Mouse (Mus musculus): ENCODE results near the gene Mthfr.

Mthfr gene

DNA sequence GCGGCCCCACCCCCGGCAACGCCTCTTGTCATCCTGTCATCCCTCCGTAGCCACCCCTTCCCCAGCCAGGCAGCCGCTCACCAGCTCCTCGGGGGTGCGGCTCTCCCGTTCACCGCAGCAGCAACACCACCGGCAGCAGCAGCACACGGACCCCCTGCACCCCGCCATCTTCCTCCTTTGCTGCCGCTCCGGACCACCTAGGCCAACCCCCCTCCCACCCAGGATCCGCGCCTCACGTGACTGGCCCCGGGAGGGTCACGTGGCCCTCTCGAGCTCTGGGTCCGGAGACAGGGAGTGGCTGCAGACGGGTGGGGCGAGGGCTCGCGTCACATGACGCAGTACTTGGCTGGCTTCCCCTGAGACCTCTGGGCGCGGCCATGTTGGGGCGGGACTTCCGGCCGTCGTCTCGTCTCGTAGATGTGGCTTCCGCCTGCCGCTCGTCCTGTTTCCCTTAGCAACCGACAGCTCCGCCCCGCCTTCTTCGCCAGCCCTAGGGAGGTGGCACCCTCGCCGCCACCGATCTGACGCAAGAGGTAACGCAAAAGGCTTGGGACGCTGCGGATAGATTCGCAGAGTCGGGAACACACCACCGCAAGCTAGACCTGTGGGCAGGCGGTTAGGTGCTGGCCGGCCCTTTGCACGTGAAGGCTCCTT lies at the start of gene Mthfr, which contains the start of gene Clcn6:
Gene Mthfr (plus strand): TSS at position 478 of the 654 bp plus-strand sequence.
Gene Clcn6 (minus strand): TSS at position 222 of the 654 bp plus-strand sequence.
- peak; percentile 100 for DNase-seq (ENCODE audit: low spot score)

DNA sequence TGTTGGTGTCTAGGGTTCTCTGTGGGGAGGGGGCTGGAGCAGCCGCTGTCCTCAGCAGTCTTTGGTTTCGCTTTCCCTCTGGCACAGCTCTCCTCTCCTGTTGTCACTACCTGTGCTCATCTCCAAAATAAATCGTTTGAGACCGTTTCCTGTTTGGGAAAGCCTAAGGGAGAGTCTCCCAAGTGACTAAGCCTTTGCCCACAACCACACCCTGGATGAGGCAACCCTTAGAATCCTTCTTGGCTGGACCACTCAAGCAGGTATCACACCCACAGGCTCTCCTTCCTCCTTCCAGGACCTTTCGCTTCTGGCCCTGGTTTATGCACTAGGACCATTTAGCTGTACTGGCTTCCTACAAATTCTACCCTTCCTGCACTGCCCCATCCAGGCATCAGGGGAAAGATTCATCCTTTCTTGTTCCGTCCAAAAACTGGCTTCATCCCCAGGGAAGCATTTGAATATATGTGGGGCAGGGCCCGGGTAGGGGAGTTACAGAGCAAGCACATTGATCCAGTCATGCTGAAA lies 45.2 kb upstream of the Mthfr start:
- peak; percentile 25 for DNase-seq (ENCODE audit: low spot score)

DNA sequence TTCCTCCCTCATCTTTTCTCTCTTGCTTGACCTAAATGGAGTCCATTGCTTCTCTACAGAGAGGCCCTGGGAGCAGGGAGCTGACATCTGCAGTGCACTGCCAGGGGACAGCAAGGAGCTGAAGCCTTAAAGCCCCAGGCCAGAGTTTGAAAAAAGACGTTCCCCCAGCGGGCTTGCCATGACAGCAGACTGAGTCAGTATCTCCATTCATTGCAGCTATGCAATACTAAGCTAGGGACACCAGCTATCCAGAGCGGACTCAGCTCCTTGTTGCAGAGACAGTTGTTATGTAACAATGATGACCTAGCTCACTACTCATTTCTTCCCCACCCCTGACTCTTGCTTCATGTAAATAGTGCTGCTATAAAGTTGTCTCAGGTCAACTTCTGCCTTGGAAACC lies 43.6 kb upstream of the Mthfr start:
- DNase-seq (ENCODE audit: low spot score) = no peak

DNA sequence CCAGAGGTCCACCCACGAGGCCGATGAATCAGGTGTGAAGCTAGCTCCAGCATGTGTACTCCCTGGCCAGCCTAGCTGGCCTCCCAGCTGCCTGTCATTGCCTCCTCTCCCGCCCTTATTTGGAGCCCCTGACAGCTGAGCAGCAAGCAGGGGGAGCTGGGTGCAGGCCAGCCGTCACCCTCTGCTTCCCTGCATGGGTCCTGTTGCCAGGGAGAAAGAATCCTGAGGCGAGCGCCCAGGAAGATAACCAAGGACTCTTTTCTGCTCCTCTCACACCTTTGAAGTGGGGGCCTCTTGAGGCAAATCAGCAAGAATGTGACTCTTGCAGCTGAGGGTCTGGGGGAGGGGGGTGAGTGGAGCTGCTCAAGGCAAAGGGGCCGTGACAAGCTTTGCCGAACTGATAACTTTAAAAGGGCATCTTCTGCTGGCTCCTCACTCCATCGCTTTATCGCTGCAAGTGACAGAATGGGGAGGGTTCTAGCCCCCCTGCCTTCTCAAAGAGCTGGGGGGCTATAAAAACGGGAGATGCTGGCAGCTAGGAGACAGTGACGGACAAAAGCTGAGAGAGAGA lies 38.6 kb upstream of the Mthfr start, which contains the start of gene Nppa:
Gene Nppa (plus strand): TSS at position 521 of the 571 bp plus-strand sequence.
- no peak for DNase-seq (ENCODE audit: low spot score)

DNA sequence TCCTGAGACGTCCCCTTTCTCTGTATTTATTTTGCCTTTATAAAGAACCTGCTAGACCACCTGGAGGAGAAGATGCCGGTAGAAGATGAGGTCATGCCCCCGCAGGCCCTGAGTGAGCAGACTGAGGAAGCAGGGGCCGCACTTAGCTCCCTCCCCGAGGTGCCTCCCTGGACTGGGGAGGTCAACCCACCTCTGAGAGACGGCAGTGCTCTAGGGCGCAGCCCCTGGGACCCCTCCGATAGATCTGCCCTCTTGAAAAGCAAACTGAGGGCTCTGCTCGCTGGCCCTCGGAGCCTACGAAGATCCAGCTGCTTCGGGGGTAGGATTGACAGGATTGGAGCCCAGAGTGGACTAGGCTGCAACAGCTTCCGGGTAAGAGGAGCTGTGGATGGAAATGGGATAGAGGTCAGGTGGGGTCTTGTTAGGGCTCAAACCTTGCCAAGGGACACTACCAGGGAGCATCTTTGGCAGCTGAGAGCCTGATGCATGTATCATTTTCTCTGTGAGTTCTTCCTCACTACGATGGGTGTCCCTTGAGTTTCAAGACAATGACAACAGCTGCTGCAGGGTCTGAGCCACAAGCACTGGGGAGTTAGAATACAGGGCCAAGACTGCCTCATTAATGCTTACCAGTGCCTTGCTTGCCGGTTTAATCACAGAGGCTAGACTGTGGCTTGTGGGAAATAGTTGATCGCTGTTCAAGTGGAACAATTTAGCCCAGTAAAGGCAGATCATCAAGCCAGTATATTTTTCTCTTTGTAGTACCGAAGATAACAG lies 37.7 kb upstream of the Mthfr start:
- no peak for DNase-seq (ENCODE audit: low spot score)

DNA sequence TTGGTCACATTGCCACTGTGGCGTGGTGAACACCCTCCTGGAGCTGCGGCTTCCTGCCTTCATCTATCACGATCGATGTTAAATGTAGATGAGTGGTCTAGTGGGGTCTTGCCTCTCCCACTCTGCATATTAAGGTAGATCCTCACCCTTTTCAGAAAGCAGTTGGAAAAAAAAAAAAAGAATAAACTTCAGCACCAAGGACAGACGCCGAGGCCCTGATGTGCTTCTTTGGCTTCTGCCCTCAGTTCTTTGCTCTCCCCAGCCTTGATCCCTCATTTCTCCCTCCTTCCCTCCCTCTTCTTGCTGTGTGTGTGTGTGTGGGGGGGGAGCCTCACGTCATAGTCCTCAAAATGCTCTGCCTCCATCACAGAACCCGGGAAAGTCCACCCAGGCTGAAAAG lies 37.0 kb upstream of the Mthfr start:
- DNase-seq (ENCODE audit: low spot score) = no peak

DNA sequence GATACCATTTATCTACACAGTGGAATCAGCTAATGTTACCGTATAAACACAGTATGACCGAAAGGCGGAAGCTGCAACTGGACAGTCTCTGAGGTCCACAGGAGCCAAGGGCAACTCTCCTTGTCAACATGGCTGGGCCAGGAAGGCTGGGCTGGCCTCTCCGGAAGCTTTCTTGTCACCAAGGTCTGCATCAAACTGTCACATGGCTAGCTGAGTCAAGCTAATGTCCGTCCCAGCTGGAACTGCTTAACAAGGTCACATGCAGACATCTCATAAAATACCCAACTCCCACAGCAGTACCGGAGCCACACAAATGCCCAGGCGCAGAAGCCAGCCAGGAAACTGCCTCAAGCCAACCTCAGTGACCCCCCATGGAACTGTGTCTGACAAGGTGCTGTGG lies 34.5 kb upstream of the Mthfr start:
- DNase-seq (ENCODE audit: low spot score) = no peak

DNA sequence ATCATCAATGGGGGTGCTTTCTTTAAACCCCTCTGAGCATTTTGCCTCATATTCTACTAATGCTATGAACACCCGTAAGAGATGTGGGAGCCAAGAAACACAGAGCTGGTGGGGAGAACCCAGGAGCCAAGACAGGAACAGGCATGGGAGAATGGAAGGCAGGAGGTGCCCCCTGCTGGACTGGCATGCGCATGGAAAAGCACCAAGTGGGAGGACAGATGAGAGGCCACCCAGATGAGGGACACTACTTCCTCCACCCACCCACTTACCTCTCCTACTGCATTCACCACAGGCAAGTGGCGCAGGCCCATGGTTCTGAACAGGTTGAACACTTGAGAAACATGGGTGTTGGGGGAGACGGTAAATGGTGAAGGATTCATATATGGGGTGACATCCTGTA lies 30.5 kb upstream of the Mthfr start:
- DNase-seq (ENCODE audit: low spot score) = peak; percentile 60

DNA sequence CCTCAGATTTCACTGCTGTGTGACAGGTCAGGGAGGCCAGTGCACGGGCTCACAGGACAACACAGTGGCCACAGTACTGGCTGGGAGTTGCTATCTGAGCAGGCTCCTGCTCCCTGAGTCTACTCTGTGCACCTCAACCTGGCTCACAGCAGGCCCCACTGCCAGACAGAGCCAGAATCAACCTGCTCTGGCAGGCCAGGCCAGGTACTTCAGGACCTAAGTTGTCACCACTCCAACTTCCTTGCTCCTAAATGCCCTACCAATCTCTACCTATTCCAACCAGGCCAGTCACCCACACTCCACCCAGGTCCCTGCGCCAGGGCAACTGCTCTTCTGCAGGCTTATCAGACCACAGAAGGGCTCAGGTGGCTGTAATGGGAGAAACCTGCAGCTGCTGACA lies 29.2 kb upstream of the Mthfr start:
- DNase-seq (ENCODE audit: low spot score) = no peak

DNA sequence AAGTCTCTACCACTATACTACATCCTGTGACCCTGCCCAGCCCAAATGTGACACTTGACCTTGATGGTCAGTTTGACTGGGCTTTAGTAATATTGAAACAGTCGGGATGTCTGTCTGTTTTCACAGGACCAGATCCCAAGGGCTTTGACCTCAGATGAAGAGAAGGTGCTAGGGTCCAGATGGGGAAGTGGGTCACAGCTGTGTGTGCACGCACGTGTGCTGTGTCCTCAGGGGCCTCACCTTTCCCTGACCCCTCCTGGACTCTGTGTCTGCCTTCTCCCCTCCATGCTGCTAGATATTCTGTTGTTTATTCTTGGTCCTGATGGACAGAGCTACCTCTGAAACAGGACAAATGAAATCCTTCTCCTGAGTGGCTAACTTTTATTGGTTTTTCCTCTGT lies 27.5 kb upstream of the Mthfr start:
- no peak for DNase-seq (ENCODE audit: low spot score)

DNA sequence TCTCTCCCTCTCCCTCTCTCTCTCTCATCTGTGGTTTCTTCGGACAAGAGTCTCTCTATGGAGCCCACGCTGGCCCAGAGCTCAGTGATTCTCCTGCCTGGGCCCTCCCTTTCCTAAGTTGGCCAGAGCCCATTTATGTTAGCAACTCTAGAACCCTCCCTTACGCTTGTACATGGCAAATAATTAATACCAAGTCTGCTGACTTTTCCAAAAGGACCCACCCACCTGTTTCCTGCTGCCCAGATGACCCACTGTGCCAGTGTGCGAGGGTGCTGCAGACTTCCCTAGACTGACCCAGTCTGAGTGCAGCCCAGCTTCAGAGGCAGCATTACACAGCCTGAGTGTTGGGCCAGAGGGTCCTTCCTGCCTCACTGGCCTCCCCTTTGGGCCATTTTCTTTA lies 26.7 kb upstream of the Mthfr start:
- no peak for DNase-seq (ENCODE audit: low spot score)

DNA sequence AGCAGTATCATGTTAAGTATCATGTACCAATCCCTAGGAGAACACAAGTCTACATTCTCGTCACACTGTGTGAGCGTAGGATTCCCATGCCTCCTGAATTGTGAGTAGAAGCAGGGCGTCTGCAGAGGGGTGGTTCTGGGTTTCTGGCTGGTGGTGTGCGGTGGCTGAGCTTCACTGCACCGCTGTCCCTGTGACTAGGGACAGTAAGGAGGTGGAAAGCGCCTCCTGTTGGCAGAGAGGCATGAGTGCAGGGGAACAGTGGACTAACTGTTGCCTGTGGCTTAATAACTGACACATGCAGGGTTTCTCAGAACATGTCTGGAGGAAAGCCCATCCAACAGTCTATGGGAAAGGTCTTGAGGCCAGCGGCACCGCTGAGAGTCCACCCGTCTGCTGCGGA lies 23.5 kb upstream of the Mthfr start:
- DNase-seq (ENCODE audit: low spot score) = peak; percentile 26

DNA sequence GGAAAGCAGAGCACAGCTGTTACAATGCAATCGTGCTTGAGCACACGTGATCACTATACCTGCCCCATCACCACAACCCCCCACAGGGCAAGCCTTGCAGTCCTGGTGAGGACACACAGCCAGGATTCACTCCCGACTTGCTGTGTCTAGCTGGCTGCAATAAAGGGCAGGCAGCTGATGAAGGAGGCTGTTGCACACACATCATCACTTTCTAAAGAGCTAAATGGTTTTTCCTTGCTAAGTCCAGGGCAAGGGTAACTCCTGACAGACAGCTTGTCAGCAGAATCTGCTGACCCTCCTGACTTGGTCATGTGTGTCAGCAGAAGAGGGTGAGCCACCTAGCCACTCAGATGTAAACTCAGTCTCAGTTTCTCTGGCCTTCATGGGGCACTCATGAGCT lies 21.9 kb upstream of the Mthfr start:
- no peak for DNase-seq (ENCODE audit: low spot score)

DNA sequence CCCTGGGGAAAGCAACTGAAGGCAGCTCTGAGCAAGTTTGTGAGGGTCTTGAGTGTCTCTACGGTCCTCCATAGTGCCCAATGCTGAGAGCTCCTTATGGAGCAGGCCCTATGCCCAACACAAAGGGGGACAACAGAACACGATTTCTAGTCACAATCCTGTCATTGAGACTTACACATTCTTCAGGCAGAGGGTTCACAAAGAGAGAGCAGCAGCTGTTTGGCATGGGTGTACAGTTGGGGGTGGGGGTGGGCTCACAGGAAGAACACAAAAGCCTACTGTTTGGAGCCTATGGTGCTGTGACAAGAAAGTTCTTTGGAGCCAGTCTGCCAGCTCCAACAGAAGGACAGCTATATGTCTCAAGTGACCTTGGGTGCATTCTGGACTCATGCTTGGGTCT lies 20.5 kb upstream of the Mthfr start:
- DNase-seq (ENCODE audit: low spot score) = no peak

DNA sequence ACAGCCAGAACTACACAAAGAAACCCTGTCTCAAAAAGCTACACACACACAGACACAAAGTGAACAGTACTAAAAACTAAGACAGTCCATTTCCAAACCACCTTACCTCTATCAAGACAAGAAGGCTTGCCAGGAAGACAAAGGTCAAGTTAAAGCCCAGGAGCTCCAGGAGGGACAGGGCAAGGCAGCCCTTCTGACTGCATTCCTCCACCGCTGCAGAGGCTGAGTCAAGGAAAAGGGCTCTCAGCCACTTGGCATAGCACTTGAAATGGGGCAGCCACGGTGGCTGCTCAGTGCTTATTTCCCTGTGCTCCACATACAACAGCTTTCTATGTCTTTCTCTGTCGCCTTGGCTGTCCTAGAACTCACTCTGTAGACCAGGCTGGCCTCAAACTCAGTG lies 14.9 kb upstream of the Mthfr start:
- DNase-seq (ENCODE audit: low spot score) = no peak

DNA sequence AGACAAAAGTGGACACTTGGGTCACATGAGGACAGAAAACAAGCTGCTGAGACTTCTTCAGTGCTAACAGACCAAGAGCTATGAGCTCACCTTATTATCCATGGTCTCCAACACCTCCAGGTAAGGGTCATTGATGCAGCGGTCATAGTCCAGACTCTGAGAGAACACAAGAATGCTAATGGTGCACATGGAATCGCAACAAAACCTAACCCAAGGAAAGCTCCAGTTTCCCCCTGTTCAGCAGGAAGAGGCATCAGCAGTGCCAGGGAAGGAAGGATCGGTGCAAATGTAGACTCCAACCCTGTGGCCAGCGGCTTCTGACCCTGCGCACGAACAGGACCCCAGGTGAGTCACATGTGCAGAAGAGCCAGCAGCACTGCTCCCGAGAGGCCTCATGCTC lies 9.6 kb upstream of the Mthfr start:
- no peak for DNase-seq (ENCODE audit: low spot score)

DNA sequence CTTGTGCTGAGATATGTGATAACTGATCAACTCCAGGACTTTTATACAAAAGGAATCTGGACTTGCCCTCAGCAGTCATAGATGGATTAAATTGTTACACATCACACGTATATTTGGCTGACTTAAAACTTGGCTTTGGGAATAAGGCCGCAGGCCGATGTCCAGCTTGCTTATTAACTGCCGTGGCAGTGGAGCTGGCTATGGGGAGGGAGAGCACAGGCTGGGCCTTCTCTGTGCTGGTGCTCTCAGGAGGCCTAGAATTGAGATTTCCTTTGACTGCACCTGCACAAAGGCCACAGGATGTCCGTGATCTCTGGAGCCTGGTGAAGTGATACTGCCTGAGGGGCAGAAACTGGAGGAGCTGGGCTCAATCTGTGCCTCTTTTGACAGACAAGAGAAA lies 8.4 kb upstream of the Mthfr start:
- no peak for DNase-seq (ENCODE audit: low spot score)

DNA sequence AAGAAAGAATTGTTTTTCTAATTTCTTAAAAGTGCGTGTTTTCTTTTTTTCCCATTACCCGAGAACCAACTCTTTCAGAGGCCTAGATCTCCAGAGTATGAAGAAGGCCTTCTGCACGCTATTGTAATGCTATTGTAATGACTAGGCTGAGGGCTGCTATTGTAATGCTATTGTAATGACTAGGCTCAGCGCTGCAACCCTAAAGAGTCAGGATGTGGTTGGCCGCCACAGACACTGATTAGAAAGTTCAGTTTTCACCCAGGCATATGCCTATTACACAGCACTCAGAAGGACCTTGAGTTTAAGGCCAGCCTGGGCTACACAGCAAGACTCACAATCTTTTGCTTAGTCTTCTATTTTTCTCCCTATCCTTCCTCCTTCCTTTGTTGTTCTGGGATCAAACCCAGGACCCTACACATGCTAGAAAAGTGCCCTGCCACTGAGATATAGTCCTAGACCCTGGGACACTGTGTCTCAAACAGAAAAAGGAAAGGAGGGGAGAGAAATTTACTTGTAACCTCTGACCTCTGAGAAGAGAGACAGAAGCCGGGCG lies 4.9 kb upstream of the Mthfr start:
- DNase-seq (ENCODE audit: low spot score) = no peak

DNA sequence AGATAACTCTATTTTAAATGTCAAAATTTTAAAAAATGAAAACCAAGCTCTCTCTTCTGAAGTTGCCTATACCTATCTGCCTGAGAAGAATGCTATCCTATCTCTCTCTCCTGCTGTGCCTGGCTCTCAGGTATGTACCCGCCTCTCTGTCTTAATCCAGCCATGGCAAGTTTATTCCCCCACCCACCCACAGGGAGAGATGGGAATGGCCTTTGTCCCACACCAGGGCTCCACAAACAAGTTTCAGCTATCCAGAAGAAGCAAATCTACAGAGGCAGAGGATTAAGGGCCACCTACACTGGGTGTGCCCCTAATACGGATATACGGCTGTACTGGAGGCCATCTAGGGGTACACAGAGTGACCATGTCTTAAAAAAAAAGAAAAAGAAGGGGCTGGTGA lies 3.4 kb upstream of the Mthfr start:
- no peak for DNase-seq (ENCODE audit: low spot score)

DNA sequence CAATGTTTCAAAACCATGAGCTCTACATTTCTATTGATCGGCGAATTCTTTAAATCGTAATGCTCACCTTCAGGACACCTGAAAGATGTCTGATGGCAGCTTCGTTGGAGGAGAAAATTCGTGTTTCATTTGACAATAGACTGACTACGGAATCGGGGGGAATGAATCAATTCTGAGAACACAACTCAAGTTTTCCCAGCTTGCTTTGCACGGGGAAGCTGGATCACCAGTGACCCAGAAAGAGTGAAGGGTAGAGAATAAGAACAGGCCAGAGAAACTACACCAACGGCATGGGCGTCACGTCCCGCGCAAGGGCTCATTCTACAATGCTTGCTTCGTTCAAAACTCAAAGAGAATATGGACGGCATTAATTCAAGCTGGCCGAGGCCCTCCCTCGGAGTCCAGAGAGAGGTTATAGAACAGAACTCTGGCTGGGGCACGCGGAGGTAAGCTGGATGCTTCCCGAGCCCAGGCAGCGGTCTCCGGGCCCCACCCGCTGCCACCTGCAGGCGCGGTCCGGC lies 738 bp upstream of the Mthfr start:
- DNase-seq (ENCODE audit: low spot score) = no peak

DNA sequence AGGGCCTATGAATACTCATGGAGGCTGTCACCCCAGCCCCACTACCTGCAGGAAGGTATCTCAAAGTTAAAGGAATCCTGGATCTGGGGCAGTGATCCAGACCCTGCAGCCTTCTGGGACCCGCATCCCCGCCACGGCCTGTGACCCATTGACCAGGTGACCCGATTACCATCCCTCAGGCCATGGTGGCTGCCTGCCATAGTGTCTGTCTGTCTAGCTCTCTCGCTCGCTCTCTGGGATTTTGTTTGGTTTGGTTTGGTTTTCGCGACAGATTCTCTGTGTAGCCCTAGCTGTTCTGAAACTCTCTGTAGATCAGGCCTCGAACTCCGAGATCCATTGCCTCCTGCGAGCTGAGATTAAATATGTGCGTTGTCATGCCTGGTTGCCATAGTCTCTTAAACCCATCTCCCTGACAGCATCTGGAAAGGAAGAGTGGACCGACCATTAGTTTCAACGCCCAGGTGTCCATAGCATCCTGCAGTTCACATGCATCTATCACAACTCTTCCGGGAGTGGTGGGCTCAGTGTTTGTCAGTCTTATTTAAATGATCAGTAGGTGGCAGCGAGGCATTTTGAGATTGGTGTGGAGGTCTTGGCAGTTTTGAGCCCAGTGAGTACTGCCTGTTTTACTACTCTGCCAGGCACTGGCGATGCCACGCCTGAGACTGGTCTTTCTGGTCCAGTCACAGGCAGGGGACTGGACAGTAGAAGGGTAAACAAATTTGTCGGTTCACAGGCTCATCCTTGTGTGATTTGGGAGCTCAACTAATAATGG lies 564 bp downstream of the Mthfr start:
- DNase-seq (ENCODE audit: low spot score) = peak; percentile 45
